Mouse (Mus musculus) midbrain, postnatal 0 days (tissue): ENCODE results near the gene Them7. TPM values are rescaled to one million over a fixed set of nuclear protein-coding genes. Genes with fewer than 3 reads are reported as not detected.

ENCODE experiments used
- ATAC-seq: fragments of 200-750 bp; cut with Nextera tagmentation; 2 replicates; pipeline ENCODE4 v1.8.0; 2017; ENCODE audit warnings: moderate number of reproducible peaks, mild to moderate bottlenecking, moderate TSS enrichment, moderate library complexity; ENCODE audit not compliant: low FRiP score
- DNase-seq: peaks from one replicate; pipeline ENCODE4 v3.0.0-alpha.2; 2015; ENCODE audit warnings: low spot score
- H3K27ac ChIP-seq: fragments of 300-500 bp; sonication (generic); 2 replicates; pipeline ENCODE4 v1.5.1; 2014; ENCODE audit warnings: low read depth, mild to moderate bottlenecking, low read length, mixed read lengths
- H3K27me3 ChIP-seq: fragments of 300-500 bp; sonication (generic); 2 replicates; pipeline ENCODE4 v1.6.1; 2014; ENCODE audit warnings: low read length, control low read depth, mixed read lengths; ENCODE audit not compliant: insufficient read depth
- H3K36me3 ChIP-seq: fragments of 300-500 bp; sonication (generic); 2 replicates; pipeline ENCODE4 v1.6.1; 2014; ENCODE audit warnings: low read length, control low read depth, mixed read lengths; ENCODE audit not compliant: insufficient read depth
- H3K4me1 ChIP-seq: fragments of 300-500 bp; sonication (generic); 2 replicates; pipeline ENCODE4 v1.6.1; 2014; ENCODE audit warnings: mild to moderate bottlenecking, control low read depth, antibody characterized with exemption, low read length, mixed read lengths; ENCODE audit not compliant: insufficient read depth
- H3K4me2 ChIP-seq: fragments of 300-500 bp; sonication (generic); 2 replicates; pipeline ENCODE4 v1.6.1; 2014; ENCODE audit warnings: low read depth, mild to moderate bottlenecking, low read length, mixed read lengths; ENCODE audit not compliant: poor library complexity, severe bottlenecking
- H3K4me3 ChIP-seq: fragments of 300-500 bp; sonication (generic); 2 replicates; pipeline ENCODE4 v1.5.1; 2014; ENCODE audit warnings: low read depth, mild to moderate bottlenecking, low read length, moderate library complexity
- H3K9ac ChIP-seq: fragments of 300-500 bp; sonication (generic); replicated peaks from 2 replicates; pipeline ENCODE4 v1.6.1; 2014; ENCODE audit warnings: mild to moderate bottlenecking, low read length, moderate library complexity, mixed read lengths; ENCODE audit not compliant: poor library complexity, severe bottlenecking
- H3K9me3 ChIP-seq: fragments of 300-500 bp; sonication (generic); 2 replicates; pipeline ENCODE4 v1.6.1; 2016; ENCODE audit warnings: low read length, control low read depth
- CTCF ChIP-seq: IDR thresholded peaks from 2 replicates; pipeline ENCODE4 v1.5.1; 2016; ENCODE audit warnings: antibody characterized with exemption, mild to moderate bottlenecking
- WGBS: fragments of 180-500 bp; shearing (Covaris S2); extraction: QIAGEN DNeasy Blood & Tissue Kit; methylation state at CpG from one replicate; pipeline ENCODE4 v1.1.7; 2014; 5-methylcytosine and 5-hydroxymethylcytosine counted together
- polyA plus RNA-seq: library from polyadenylated mRNA; unstranded; fragments of >200 nt; fragmentation: Nextera tagmentation; extraction: Ambion mirVana; gene quantifications from 2 replicates; pipeline ENCODE4 v1.2.1, GENCODE M21; 2015
- total RNA-seq: library from RNA; depleted of rRNA; stranded (reverse); fragments of >200 nt; gene quantifications from 2 replicates; pipeline ENCODE4 v1.2.3, GENCODE M21; 2014

Them7 gene
- total and polyA plus RNA-seq, 2 experiments from 2014 or later: not detected

DNA sequence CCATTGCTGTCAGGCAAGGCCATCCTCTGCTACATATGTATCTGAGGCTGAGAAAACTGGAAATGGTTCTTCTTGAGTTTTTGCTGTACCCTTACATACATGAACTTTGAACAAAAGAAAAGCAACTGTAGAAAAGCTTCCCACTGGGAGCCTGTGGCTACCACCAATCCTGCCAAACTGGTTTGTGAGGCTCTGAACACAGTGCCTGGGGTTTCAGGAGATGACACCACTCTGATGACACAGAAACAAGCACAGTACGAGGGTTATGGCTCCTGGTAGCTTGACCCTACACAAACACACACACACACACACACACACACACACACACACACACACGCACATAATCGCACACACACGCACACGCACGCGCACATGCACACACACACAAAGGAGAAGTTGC, 151.1 kb downstream of the Them7 start:
- DNase-seq (no peak), ATAC-seq (no peak)
- no peak for TF ChIP-seq CTCF
- peaks cover 3% of the 10 kb centered on the region for H3K27me3 ChIP-seq
- H3K27ac ChIP-seq: no peak overlapping the region
- H3K4me1 ChIP-seq: 0 out of 2 replicates have a peak, but pooled peaks cover 1% of the 10 kb centered on the region
- 88% methylated on average over 7 of the region's 7 CpGs for WGBS
- H3K4me3 ChIP-seq: no peak overlapping the region
- no peaks in the 10 kb centered on the region for H3K36me3 ChIP-seq
- H3K9me3 ChIP-seq: no peaks in the 10 kb centered on the region
- H3K9ac ChIP-seq: no peak overlapping the region
- H3K4me2 ChIP-seq: no peak overlapping the region

DNA sequence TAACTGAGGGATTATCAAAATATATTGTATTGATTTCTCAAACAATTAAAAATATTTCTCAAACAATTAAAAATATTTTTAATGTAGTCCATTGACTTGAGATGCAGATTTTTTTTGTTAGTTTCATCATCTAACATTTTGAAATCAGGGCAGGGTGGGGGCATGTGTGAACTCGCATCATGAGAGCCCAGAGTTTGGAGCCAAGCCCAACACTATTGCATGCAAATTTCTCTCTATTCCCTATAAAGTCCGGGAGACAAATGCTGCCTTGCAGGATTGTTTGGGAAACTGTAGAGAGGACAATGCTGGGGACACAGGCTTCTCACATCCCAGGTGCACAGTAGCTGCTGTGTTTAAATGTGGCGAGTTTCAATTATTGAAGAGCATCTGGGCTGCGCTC, 151.6 kb downstream of the Them7 start:
- no peak for ATAC-seq
- Histone ChIP-seq H3K4me3 (no peak overlapping the region), H3K9ac (no peak overlapping the region), H3K36me3 (no peaks in the 10 kb centered on the region), H3K4me2 (no peak overlapping the region), H3K27me3 (peaks cover 3% of the 10 kb centered on the region), H3K27ac (no peak overlapping the region), H3K9me3 (no peaks in the 10 kb centered on the region), H3K4me1 (no peaks in the 10 kb centered on the region)
- no peak for DNase-seq
- 87% methylated on average over 4 of the region's 4 CpGs for WGBS
- no peak for TF ChIP-seq CTCF

DNA sequence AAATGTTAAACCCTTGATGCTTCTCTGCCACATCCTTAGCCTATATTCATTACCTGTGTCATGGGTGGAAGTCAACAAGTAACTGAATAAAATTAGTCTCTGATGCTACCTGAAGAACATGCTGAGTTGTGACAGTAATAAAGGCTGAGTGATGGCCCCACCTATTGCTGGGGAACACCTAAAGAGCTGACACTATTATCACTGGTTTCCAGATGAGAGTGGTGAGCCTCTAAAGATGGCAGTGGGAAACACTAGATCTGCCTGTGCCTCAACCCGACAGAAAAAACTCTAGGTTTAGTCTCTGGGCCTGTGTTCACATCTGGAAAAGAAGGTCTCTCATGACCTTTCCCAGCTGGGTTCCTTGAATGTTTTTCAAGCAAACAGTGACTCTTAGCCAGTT, 155.6 kb downstream of the Them7 start:
- no peak overlapping the region for H3K9ac ChIP-seq
- H3K27ac ChIP-seq: no peak overlapping the region
- H3K36me3 ChIP-seq: no peaks in the 10 kb centered on the region
- 77% methylated on average over 1 of the region's 1 CpGs for WGBS
- H3K9me3 ChIP-seq: no peaks in the 10 kb centered on the region
- no peak overlapping the region for H3K4me2 ChIP-seq
- H3K4me1 ChIP-seq: no peaks in the 10 kb centered on the region
- peaks cover 3% of the 10 kb centered on the region; the same call in 1 of the 2 replicates for H3K27me3 ChIP-seq
- no peak for DNase-seq
- no peak for ATAC-seq
- TF ChIP-seq CTCF: no peak
- no peak overlapping the region for H3K4me3 ChIP-seq

DNA sequence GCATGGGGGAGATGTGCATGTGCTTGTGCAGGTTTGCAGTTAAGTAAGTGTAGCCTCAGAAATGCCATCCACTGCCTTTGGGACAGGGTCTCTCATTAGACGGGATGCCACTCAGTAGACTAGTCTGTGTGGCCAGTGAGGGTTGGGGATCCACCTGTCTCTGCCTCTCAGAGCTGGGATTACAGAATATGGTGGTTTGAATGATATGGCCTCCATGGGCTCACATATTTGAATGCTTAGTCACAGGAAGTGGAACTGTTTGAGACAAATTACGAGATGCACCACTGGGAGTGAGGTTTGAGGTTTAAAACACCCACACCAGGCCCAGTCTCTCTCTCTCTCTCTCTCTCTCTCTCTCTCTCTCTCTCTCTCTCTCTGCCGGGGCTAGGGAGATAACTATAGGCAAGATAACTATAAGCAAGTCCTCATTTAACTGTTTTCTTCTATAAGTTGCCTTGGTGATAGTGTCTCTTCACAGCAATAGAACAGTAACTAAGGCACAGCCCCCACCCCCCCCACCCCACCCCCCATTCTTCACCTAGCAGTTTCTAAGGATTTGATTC, 156.7 kb downstream of the Them7 start:
- Histone ChIP-seq H3K27ac (no peak overlapping the region), H3K36me3 (no peaks in the 10 kb centered on the region), H3K9me3 (no peaks in the 10 kb centered on the region), H3K4me2 (no peak overlapping the region), H3K9ac (no peak overlapping the region), H3K27me3 (peaks cover 3% of the 10 kb centered on the region; the same call in 1 of the 2 replicates), H3K4me3 (no peak overlapping the region), H3K4me1 (no peaks in the 10 kb centered on the region)
- ATAC-seq (no peak), DNase-seq (no peak)
- 94% methylated on average over 3 of the region's 3 CpGs for WGBS
- TF ChIP-seq CTCF: no peak

DNA sequence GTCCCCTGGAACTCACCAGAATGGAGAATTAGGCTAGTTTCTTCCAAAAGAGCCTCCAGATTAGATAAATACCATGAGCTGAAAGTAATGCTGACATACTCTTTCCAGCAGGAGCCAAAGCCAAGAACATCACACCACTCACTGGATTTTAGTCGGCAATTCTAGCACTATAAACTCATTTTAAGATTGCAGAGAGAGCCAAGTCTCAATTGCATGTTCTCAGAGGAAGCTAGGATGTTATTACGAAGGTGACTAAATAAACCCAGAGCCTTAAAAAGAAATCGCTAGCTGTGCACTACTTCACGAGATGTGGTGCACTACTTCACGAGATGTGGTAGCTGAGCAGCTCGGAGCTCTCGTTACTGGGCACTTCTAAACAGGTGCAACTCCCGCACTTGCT, 158.9 kb downstream of the Them7 start:
- no peak overlapping the region for H3K4me2 ChIP-seq
- 78% methylated on average over 8 of the region's 8 CpGs for WGBS
- H3K36me3 ChIP-seq: no peaks in the 10 kb centered on the region
- ATAC-seq: no peak
- H3K9me3 ChIP-seq: no peaks in the 10 kb centered on the region
- no peaks in the 10 kb centered on the region for H3K27me3 ChIP-seq
- H3K9ac ChIP-seq: no peak overlapping the region
- H3K4me3 ChIP-seq: no peak overlapping the region
- DNase-seq: peak; percentile 10
- TF ChIP-seq CTCF: no peak
- H3K27ac ChIP-seq: no peak overlapping the region
- H3K4me1 ChIP-seq: no peaks in the 10 kb centered on the region

DNA sequence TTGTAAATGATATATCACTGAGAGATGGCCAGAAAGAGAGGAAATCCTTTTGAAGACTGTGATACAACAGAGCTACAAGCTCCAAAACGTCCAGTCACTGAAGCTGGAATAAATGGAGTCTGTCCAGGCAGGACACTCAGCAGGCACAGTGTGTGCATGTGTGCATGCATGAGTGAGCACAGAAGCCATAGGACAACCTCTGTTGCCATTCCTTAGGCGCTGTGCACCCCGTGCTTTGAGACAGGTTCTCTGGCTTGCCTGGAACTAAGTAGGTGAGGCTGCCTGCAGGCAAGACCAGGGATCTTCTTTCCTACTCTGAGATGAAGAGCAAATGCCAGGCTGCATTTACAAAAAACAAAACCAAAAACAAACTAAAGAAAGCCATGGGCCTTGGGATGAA, 160.9 kb downstream of the Them7 start:
- no peak for TF ChIP-seq CTCF
- DNase-seq: no peak
- no peak for ATAC-seq
- H3K4me2 ChIP-seq: no peak overlapping the region
- no peaks in the 10 kb centered on the region for H3K9me3 ChIP-seq
- H3K4me1 ChIP-seq: no peaks in the 10 kb centered on the region
- no peak overlapping the region for H3K27ac ChIP-seq
- no peaks in the 10 kb centered on the region for H3K36me3 ChIP-seq
- H3K27me3 ChIP-seq: no peaks in the 10 kb centered on the region
- WGBS: 72% methylated on average over 3 of the region's 3 CpGs
- H3K4me3 ChIP-seq: no peak overlapping the region
- H3K9ac ChIP-seq: no peak overlapping the region
